Mouse (Mus musculus) CD4-positive, CD25-positive, alpha-beta regulatory T cell, adult 2 months (primary cell): ENCODE measurements at regions not wholly inside any gene's neighbourhood (a gene's known extent, or its start where the extent isn't known, plus 50 kb on each side); places are given as distances from the start of the nearest gene placed in this dataset.
"Not testable (repeated sequence)": the region's sequence is repeated elsewhere in the genome, so short reads cannot be mapped to it uniquely, and the experiment has no call there.

ENCODE experiments used
- DNase-seq: peaks from one replicate; pipeline ENCODE4 v3.0.0-alpha.2; 2012; ENCODE audit warnings: low read depth, low spot score

GRCm38 (mm10) chr11:121894801-121895200, 64.8 kb downstream of the Ptchd3 start:
- no peak for DNase-seq

- DNase-seq: not testable (repeated sequence)
Observed at GRCm38 (mm10) chr11:121904393-121904792, 74.3 kb downstream of the Ptchd3 start.

GRCm38 (mm10) chr11:121924631-121925030, 94.6 kb downstream of the Ptchd3 start:
- DNase-seq: not testable (repeated sequence)

- DNase-seq: not testable (repeated sequence)
Observed at GRCm38 (mm10) chr11:121925043-121925442, 95.0 kb downstream of the Ptchd3 start.

- not testable (repeated sequence) for DNase-seq
Observed at GRCm38 (mm10) chr11:121951726-121952125, 121.7 kb downstream of the Ptchd3 start.

- not testable (repeated sequence) for DNase-seq
Observed at GRCm38 (mm10) chr11:121956367-121957235, 126.6 kb downstream of the Ptchd3 start.

- DNase-seq: not testable (repeated sequence)
Observed at GRCm38 (mm10) chr11:121958735-121959134, 128.7 kb downstream of the Ptchd3 start.

GRCm38 (mm10) chr11:121964111-121964510, 134.1 kb downstream of the Ptchd3 start:
- not testable (repeated sequence) for DNase-seq

GRCm38 (mm10) chr11:121965911-121966310, 135.9 kb downstream of the Ptchd3 start:
- peak; percentile 38 for DNase-seq
